Mouse (Mus musculus): ENCODE measurements around the gene Abcc4.
"Not testable (repeated sequence)": the region's sequence is repeated elsewhere in the genome, so short reads cannot be mapped to it uniquely, and the experiment has no call there.

Gene Abcc4

DNA sequence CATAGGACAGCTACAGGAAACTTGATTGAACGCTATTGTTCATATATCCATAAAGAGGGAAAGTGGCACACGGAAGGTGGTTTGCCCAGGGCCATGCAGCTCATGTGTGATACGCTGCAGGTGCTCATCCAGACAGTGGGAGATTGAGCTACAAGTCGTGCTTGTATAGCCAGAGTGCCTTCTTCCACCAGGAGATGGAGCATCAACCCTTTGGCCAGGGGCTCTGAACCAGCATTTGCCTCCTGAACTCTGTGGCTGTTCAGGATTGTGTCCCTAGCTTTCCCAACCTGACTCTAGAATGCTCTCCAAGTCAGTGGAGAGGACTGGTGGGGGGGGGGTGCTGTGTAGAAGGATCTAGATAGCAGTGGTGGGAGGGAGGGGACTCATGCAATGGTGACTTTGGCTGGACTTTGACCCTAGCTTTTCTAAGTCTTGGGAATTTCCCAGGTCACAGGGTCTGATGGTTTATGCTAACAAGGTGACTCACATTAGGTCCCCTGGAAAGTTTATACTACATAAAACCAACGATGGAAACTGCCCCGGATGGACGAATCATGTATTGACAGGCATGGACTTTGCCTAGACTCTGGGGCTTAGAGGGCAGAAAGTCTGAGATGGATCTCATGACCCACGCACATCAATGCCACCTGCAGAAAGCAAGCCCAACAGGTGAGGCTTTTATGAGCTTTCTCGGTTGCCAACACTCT is 27.6 kb downstream of the Abcc4 start:
- no peak for DNase-seq (ENCODE audit: low read depth, low spot score)

DNA sequence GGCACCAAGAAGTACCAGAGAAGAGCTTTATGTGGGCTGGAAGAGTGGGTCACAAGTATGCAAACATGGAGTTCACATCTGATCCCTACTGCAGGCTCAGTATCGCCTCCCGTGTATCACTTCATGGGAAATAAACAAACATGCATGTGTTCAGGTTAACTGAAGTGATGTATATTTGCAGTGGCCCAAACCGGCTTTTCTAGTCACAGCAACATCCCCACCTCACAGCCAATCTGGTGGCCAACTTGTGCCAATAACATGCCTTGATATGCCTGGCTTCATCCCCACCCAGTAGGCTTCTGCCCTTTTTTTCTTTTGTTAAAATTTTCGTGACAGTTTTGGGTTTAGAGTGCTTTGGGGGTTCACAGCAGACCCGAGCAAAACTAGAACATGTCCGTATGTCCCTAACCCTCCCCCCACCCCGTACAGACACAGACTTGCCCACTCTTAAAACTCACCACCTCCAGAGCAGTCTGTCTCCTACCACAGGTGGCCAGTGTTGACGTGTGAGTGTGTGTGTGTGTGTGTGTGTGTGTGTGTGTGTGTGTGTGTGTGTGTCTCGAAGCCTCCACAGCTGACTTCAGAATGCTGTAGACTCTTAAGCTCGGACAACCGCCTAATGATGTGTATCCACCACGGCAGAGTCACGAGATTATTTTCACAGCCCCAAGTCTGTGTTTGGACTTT is 29.6 kb downstream of the Abcc4 start:
- DNase-seq (ENCODE audit: low read depth, low spot score) = no peak

DNA sequence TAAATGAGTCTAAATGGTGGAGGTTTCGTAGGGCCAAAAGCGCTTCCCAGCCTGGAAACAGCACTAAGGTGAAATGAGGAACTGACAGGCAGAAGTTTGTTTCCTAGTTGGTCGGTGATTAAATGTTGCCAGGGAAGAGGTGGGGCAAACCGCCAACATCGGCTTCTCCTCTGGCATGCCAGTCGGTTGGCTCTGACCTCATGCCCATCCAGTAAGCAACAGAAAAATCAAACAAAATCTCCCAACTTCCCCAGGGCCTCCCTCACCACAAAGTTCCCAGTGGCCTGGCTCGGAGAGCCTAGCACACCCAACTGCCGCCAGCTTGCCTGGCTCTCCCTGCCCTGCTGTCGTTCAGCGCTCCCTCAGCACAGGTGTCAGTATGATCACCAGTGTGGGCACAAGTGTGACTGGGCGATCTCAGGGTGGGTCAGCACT is 31.3 kb downstream of the Abcc4 start:
- no peak for DNase-seq (ENCODE audit: low read depth, low spot score)

DNA sequence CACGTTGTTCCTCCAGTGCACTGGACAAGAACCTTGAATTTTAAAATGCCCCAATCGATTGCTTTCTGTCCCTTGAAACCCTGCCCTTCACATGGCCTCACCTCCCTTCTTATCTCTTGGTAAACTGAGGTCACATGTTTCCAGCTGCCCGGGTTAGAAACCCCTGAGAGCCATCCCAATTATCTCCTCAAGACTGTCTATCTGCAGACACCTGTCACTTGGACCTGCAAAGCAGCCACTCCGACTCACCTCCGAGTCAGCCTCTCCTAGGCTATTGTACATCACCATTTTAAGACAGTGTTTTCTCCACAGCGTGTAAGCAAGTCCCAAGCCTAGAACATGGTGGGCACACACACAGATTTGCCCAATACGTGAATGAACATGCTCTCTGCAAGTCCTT is 31.8 kb downstream of the Abcc4 start:
- no peak for DNase-seq (ENCODE audit: low read depth, low spot score)

DNA sequence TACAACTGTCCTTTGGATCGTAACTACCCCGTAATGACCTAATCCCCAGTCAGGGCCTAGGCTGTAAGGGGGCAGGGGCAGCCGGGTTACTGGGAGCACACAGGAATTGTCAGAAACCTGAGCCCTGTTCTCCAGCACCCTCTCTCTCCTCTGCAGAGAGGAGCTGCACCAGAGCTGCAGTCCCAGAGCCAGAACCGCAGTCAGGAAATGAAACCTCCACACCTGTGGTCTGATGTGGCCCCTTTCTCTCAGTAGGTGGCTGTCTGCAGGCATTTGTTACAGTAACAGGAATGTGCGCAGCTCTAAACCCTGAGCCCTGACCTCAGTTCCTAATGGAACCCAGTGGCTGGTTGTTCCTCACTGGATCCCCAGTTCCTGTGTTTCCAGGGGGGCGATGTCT is 32.5 kb downstream of the Abcc4 start:
- no peak for DNase-seq (ENCODE audit: low read depth, low spot score)

DNA sequence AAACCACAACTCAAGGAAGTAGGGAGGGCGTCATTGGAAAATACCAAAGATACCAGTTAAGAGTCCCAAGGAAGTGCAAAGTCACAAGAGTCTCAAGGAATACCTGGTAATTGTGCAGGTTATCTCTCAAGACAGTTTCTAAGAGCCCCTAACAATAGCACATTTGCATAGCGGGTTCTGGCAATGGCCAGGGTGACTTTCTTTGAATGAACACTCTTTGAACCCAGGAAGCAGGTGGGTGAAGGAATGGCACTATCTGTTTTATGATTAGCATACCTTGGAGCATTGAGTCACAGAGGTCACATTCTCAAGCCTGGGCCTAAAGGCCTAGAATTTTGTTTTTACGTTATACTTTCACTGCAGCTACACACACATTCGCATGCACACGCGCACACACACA is 33.1 kb downstream of the Abcc4 start:
- not testable (repeated sequence) for DNase-seq (ENCODE audit: low read depth, low spot score)

DNA sequence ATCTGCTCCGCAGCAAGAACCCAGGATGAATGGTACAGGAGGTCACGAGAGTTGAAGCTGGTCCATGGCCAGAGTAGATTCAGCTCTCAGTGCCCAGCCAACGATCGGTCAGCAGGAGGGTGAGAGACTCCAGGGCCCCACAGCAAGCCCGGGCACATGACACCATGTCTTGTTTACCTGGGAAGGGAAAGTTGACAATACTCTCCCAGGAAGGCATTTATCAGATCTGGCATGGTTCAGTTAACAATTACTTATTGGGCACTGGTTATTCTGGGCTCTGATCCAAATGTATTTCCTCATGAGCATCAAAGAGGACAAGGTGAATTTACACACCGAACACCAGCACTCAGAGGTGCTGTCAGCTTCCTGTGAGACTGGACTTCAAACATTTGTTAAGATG is 38.5 kb downstream of the Abcc4 start:
- no peak for DNase-seq (ENCODE audit: low read depth, low spot score)

DNA sequence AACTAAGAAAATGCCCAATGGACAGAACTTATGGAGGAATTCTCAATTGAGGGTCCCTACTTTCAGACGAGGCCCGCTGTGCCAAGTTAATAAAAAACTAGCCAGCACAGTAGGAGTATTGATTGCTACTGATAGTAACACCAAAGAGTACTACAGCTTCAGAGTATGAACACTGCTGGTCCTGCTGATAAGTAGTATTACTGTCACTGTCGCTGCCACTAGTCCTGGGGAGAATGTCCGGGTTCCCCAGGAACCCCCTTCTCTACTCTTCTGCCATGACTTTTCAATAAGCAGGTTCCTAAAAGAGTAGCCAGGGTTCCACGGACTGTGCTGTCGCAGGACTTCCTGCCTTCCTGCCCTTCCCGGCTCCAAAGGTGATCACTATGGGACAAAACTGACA is 41.4 kb downstream of the Abcc4 start:
- DNase-seq (ENCODE audit: low read depth, low spot score) = no peak

DNA sequence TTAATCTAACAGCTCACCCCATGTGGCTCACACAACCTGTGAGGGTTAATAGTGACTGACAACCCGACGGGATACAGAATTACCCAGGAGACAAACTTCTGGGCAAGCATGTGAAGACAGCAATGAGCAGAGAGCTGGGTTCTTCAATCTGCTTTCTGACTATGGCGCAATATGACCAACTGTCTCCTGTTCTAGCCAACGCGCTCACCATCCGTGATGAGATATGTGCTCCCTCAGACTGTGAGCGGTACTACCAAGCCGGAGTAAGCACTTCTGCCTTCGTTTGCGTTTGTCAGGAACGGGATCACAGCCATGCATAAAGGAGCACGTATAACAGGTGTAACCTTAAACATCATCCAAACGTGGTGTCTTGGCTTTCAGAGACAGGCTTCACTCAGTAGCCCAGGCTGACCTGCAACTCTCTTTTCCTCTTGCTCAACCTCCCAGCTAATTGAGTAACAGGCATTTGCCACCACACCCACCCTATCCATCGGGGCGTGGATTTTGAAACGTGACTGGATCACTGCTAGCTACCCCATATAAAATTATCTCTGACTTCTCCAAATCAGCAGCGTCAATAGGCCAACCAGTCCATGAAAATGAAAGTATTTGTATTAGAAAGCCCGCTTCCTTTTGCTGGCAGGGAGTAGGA is 43.3 kb downstream of the Abcc4 start:
- DNase-seq (ENCODE audit: low read depth, low spot score) = no peak

DNA sequence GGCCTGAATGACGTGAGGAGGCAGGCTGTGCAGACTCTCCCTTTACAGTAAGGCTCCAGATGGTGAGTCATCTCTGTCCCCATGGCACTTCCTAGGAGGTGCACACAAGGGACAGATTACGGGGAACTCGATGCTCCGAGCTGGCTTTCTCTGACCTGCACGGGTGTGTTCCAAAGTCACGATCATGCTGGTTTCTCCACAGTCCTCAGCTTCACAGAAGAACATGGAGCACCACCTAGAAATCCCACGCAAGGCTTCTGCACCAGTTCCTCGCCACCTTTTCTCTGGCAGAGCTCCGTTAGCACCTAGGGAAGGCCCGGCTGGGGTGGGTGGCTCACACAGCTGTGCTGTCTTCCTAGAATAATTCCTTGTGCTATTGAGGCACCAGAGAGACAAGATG is 43.9 kb downstream of the Abcc4 start:
- DNase-seq (ENCODE audit: low read depth, low spot score) = no peak

DNA sequence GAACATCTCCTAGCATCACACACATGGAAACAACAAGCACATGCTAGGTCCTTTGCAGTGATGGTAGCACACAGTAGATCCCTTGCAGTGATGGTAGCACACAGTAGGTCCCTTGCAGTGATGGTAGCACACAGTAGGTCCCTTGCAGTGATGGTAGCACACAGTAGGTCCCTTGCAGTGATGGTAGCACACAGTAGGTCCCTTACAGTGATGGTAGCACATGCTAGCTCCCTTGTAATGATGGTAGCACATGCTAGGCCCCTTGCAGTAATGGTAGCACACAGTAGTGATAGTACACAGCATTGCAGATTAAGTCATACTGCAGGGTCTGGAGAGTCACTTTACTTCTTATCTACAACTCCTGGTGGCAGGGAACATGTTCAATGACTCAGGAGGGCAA is 46.8 kb downstream of the Abcc4 start:
- DNase-seq (ENCODE audit: low read depth, low spot score) = no peak

DNA sequence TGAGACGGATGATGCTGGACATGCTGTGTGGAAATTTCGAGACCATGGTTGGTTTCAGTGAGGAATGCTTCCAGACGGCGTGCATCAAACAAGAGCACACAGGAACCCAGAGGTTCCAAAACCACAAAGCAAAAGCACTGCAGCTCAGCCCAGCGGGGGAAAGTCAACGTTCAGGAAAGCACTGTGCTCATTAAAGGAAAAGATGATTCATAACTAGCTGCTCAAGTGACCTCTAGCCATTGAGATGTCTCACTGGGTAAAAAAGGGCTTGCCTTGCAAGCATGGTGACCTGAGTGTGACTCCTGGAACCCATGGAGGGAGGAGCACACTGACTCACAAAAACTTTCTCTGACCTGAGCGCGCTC is 47.7 kb downstream of the Abcc4 start:
- no peak for DNase-seq (ENCODE audit: low read depth, low spot score)

DNA sequence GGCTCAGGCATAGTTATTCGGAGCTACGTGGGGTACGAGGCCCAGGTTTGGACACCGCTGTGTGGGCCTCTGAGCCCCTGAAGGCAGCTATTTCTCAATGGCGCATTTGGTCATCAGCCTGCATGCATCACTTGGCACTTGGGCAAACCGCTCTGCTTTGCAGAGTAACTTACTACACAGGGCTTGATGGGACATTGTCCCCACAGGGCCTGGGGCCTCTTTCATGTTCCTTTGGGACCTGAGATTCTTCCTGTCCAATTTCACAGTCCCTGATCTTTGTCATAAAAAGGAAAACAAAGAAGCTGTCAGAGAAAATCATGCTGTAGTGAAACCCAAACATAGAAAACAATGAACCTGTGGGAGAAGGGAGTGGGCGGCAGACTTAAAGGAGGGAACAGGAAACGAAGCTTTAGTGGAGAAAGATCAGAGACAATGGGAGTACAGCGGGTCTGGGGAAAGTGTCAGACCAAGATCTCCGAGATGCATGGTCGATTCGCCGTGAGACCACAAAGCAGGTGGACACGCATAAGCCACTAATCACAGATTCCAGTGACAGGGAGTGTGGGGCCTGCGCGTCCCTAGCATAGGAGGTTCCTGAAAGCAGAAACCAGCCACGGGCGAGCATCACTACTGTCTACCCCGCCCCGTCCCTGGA is 48.2 kb downstream of the Abcc4 start:
- DNase-seq (ENCODE audit: low read depth, low spot score) = no peak

DNA sequence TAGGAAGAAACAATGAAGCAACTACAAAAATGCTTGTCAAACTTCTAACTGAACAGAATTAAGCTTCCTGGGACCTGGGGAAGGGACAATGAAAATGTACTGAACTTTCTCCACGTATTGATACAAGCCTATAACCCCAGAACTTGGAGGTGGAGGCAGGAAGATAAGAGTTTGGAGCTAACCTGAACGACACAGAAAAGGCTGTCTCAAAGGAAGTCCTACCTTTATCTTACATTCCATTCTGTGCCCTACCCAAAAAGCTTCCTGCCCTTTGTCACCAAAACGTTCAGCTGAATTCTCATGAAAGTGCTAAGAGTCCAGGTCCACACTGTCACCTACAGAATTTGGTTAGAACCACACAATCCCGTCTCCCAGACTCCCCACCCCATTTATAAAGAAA is 48.8 kb downstream of the Abcc4 start:
- DNase-seq (ENCODE audit: low read depth, low spot score) = no peak

DNA sequence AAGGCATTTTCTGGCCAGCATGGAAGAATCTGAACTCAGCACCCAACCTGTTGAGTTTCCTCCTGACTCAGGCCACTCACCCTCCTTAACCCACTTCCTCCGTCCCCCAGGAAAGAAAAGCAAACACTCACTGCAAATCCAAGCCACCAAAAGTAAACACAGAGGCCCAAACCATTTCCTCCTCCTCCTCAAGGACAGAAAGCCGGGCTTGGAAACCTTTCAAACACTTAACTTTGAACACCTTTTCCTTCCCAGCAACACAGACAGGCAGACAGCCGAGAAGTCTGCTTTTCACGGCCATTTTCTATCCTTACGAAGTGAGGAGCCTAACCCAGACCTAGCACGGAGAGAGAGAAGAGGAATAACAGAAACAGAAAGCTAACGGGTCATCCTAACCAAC is 50.0 kb downstream of the Abcc4 start:
- no peak for DNase-seq (ENCODE audit: low read depth, low spot score)

DNA sequence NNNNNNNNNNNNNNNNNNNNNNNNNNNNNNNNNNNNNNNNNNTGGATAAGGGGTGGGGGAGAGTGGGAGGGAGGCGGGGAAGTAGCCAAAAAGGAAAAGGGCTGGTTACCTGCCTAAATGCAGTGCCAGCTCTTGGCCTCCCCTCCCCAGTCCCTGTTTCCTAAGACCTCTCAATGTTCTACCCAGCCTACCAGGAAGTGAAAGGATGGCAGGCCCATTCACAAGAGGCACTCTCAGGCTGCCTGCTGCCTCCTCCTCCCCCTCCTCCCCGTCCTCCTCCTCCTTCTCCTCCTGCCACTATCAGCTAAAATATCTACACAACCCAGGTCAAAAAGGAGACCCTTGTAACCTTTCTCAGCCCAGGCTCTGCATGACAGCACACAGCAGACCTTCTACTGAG is 51.1 kb downstream of the Abcc4 start:
- DNase-seq (ENCODE audit: low read depth, low spot score) = no peak

DNA sequence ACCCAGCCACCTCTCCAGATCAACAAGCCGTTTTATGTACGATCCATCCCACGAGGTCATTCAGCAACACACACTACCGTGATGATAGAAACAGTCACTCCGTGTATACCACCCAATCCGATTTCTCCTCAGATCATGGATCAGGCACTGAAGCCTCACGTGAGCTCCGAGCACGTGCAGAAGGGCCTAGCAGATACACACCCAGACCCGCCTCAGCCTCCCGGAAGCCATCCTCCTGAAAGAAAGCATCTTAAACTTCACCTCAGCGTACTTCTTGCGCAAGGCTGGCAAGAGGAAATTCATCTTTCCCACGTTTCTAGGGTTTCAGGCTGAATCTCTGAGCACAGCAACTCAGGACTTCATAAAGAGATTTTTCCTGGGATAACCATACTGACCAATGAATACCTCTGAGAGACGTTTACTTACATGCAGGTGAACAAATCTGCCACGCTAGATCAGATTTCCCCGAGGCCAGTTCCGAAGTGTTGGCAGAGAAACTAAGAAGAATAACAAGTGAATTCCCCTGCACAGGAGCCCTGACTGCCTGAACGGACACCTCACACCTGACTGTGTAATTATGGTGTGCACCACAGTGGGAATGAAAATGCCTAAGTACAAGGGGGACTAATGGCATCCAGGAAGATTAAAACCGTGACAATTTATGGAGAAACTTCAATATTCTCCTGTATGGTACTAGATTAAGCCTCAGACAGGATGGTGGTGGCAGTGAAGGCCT is 54.1 kb downstream of the Abcc4 start:
- no peak for DNase-seq (ENCODE audit: low read depth, low spot score)

DNA sequence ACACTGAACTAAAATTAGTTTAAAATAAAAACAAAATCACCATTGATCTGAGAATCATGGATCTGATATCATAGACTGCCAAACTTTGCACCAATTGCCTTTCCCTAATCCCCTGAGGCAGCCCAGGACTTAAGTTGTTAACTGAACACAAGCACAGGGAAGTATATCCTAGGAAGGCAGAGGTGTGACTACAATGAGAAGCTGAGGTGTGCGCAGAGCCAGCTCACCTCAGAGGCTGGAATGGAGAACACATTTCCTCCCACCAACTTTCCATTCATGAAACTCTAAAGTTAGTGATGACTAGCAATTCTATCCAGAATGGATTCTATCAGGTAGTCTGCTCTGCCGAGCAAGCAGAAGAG is 56.1 kb downstream of the Abcc4 start:
- no peak for DNase-seq (ENCODE audit: low read depth, low spot score)

DNA sequence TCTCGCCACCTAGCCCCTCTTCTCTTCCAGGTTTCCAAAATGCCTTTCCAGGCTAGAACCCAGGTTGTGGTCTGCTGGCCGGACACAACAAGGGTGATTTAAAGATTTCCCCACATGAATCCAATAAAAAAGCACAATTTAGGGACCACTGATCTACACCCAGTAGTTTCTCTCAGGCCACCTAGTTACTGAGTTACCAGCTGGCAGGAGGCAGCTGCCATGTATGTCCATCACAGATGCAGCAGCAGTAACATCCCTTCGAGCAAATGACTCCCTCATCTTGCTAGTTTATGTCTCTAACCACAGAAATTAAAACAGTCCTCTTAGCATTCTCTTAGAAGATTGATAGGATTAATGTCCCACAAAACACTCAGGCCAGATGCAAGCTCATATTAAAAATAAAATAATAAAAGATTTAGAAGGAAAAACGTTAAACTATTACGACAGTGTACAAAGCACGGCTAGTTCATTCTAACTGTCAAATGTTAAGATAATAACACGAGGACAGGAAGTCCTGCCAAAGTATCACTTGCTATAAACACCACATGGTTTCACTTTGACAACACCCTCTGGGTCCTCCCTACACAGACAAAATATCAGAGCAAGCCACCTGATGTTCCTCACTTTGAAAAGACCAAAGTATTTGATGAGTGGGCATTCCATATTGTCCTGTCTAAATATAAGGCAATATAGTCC is 56.7 kb downstream of the Abcc4 start:
- no peak for DNase-seq (ENCODE audit: low read depth, low spot score)

DNA sequence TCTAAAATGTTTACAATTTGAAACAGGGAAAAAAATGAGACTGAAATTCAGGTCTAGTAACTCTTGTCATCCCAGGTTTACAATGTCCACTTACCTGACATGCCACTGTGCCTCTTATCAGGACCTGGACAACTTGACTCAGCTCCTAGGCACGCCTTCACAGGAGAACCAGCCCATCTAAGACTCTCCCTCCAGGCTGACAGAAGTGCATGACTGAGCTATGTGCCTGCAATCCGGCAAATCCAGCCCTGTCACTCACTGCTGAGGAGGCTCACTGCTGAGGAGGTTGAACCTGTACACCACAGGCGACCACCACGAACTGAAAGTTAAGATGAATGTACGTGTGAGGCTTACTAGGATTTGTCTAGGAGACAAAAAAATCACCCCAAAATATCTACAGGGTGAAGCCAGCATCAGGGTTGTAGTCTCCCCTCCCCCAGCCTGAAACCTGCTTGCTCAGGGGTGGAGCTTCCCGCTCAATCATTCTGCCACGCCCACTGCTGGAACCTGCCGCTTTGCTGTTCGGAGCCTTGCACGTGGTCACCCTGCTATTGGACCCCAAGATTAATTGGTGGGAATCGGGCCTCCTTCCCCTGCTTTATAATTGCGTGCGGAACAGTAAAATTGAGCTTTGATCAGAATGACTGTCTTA is 63.0 kb downstream of the Abcc4 start:
- not testable (repeated sequence) for DNase-seq (ENCODE audit: low read depth, low spot score)

DNA sequence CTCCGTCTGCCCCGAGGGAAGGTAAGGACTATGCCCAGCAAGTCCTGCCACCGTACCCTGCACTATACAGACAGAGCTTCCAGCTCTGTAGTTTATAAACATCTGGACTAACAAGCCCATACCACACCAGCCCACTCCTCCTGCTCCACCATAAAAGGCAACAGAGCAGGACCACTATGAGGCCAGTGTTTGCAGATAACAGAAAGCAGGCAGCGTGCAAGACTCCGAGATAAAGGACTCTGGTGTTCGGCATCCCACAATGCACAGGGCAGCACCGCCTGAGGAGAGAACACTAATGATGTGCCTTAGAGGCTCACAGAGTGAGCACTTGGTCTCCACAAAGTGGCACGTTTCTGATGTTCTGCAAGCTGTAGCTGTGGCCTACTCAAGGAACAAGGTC is 63.9 kb downstream of the Abcc4 start:
- no peak for DNase-seq (ENCODE audit: low read depth, low spot score)

Data from retina, postnatal 7 days (tissue).